In genomic region chr11:81508385-81509233, GRCm38 (mm10) we compare ENCODE assay signal across 11 mouse cellular contexts.
DNase-seq lines count a peak whose midpoint lies in the region; ATAC-seq and TF ChIP-seq lines count a peak whose summit lies in the region.
"Had no signal": no experiment of that assay in that cellular context is flagged by ENCODE, and none has a peak within 500 bp of the region (broad histone marks: within the 10 kb centered on the region; RNA-seq: fewer than 3 reads in every experiment).

No protein-coding gene starts in this region.

- H3K27me3 ChIP-seq in hindbrain, embryonic 15.5 days, result no peaks in the 10 kb centered on the region
- H3K27me3 ChIP-seq in hindbrain, embryonic 11.5 days (ENCODE audit: control insufficient read depth, insufficient read depth, low read length), result no peaks in the 10 kb centered on the region
- H3K27me3 ChIP-seq in Patski, result no peaks in the 10 kb centered on the region
- no peaks in the 10 kb centered on the region for H3K27me3 ChIP-seq in forebrain, postnatal 0 days (ENCODE audit: insufficient read depth, low read length)
- H3K27me3 ChIP-seq: liver, embryonic 13.5 days; stomach, embryonic 15.5 days had no signal

- 0 out of 2 replicates have a peak overlapping the region, but pooled peaks have one; percentile 42 for H3K27ac ChIP-seq in hindbrain, embryonic 15.5 days (replicated peaks)
- H3K27ac ChIP-seq in hindbrain, embryonic 11.5 days (ENCODE audit: low read depth, low read length), result no peak overlapping the region
- H3K27ac ChIP-seq in forebrain, postnatal 0 days (ENCODE audit: low read depth, low read length), result no peak overlapping the region
- no peak overlapping the region for H3K27ac ChIP-seq in gastrocnemius, adult 2 months
- H3K27ac ChIP-seq: heart, embryonic 13.5 days; liver, embryonic 13.5 days; macrophage; stomach, embryonic 15.5 days had no signal

- no peak for ATAC-seq in hindbrain, embryonic 15.5 days (ENCODE audit: low FRiP score, low read depth)
- no peak for ATAC-seq in hindbrain, embryonic 11.5 days (ENCODE audit: low FRiP score)
- ATAC-seq in Patski, result peak; percentile 44
- ATAC-seq in forebrain, postnatal 0 days, result no peak

- intact Hi-C loops in left cerebral cortex, postnatal 25 days (cut with DNase I), result loop anchor here (5.0 kb wide), 1 partner anchor 131 kb away; no protein-coding TSS in a partner anchor
- intact Hi-C loops in gastrocnemius, adult 2 months (cut with DNase I), result no loop called here

- CTCF ChIA-PET in Patski (lab: Charles Lee), result interaction anchor here (0.9 to 1.8 kb wide), 6 partner anchors 8 to 103 kb away, joined by 3 to 7 read pairs (median 3); no protein-coding TSS in a partner anchor

- TF ChIP-seq CTCF in Patski (IDR thresholded peaks at IDR 0.05), result peak; percentile 48
- TF ChIP-seq CTCF in forebrain, postnatal 0 days (IDR thresholded peaks at IDR 0.05; ENCODE audit: low read depth), result peak; percentile 57
- no peak for TF ChIP-seq CTCF in gastrocnemius, adult 2 months (IDR thresholded peaks at IDR 0.05)

- H3K4me3 ChIP-seq in hindbrain, embryonic 15.5 days, result no peak overlapping the region
- no peak overlapping the region for H3K4me3 ChIP-seq in hindbrain, embryonic 11.5 days (ENCODE audit: low read depth, low read length)
- H3K4me3 ChIP-seq in forebrain, postnatal 0 days (ENCODE audit: low read depth, low read length), result no peak overlapping the region
- no peak overlapping the region for H3K4me3 ChIP-seq in gastrocnemius, adult 2 months
- H3K4me3 ChIP-seq: heart, embryonic 13.5 days; liver, embryonic 13.5 days; stomach, embryonic 15.5 days had no signal

- POLR2A ChIA-PET in Patski (lab: Charles Lee), result no interaction called here

- no peaks in the 10 kb centered on the region for H3K36me3 ChIP-seq in hindbrain, embryonic 15.5 days
- no peaks in the 10 kb centered on the region for H3K36me3 ChIP-seq in hindbrain, embryonic 11.5 days (ENCODE audit: control insufficient read depth, insufficient read depth, low read length)
- H3K36me3 ChIP-seq in forebrain, postnatal 0 days (ENCODE audit: insufficient read depth), result no peaks in the 10 kb centered on the region
- H3K36me3 ChIP-seq: heart, embryonic 13.5 days; liver, embryonic 13.5 days; stomach, embryonic 15.5 days had no signal

- no peak overlapping the region for H3K9ac ChIP-seq in hindbrain, embryonic 15.5 days
- no peak overlapping the region for H3K9ac ChIP-seq in hindbrain, embryonic 11.5 days (ENCODE audit: low read depth, low read length)
- no peak overlapping the region for H3K9ac ChIP-seq in forebrain, postnatal 0 days
- H3K9ac ChIP-seq: heart, embryonic 13.5 days; liver, embryonic 13.5 days; stomach, embryonic 15.5 days had no signal

- no peak for DNase-seq in hindbrain, embryonic 11.5 days (ENCODE audit: low spot score)
- peak; percentile 42 to 65 for DNase-seq in left cerebral cortex, postnatal 25 days (ENCODE audit: low spot score in 2 of 2)
- DNase-seq in left cerebral cortex, adult 11 months (ENCODE audit: low spot score), result no peak
- no peak for DNase-seq in Patski (ENCODE audit: low read depth, low spot score)
- peak; percentile 37 for DNase-seq in forebrain, postnatal 0 days
- no peak for DNase-seq in gastrocnemius, adult 2 months
- DNase-seq: liver, embryonic 13.5 days had no signal

- H3K4me2 ChIP-seq in hindbrain, embryonic 15.5 days, result no peak overlapping the region
- H3K4me2 ChIP-seq in hindbrain, embryonic 11.5 days (replicated peaks; ENCODE audit: low read depth, low read length), result no peak overlapping the region
- no peak overlapping the region for H3K4me2 ChIP-seq in forebrain, postnatal 0 days (ENCODE audit: low read depth)
- H3K4me2 ChIP-seq: heart, embryonic 13.5 days; liver, embryonic 13.5 days; stomach, embryonic 15.5 days had no signal

- WGBS in hindbrain, embryonic 15.5 days, result 52% methylated on average over 8 of the region's 8 CpGs
- WGBS in hindbrain, embryonic 11.5 days, result 73% methylated on average over 8 of the region's 8 CpGs
- WGBS in forebrain, postnatal 0 days, result 33% methylated on average over 8 of the region's 8 CpGs

- in situ Hi-C loops in Patski (cut with MboI; ENCODE audit: low pct_unique_long_range_greater_than_20kb), result no loop called here

- H3K4me1 ChIP-seq in hindbrain, embryonic 15.5 days (replicated peaks), result peaks cover 7% of the 10 kb centered on the region; the same call in 1 of the 2 replicates
- H3K4me1 ChIP-seq in hindbrain, embryonic 11.5 days (replicated peaks; ENCODE audit: control insufficient read depth, insufficient read depth, low read length), result no peaks in the 10 kb centered on the region
- H3K4me1 ChIP-seq in forebrain, postnatal 0 days (ENCODE audit: insufficient read depth), result 0 out of 2 replicates have a peak, but pooled peaks cover 3% of the 10 kb centered on the region
- H3K4me1 ChIP-seq: liver, embryonic 13.5 days; stomach, embryonic 15.5 days had no signal

- no peaks in the 10 kb centered on the region for H3K9me3 ChIP-seq in hindbrain, embryonic 15.5 days
- H3K9me3 ChIP-seq in hindbrain, embryonic 11.5 days (ENCODE audit: control insufficient read depth, low read length), result no peaks in the 10 kb centered on the region
- H3K9me3 ChIP-seq in forebrain, postnatal 0 days (ENCODE audit: low read length), result no peaks in the 10 kb centered on the region
- H3K9me3 ChIP-seq: heart, embryonic 13.5 days; liver, embryonic 13.5 days; stomach, embryonic 15.5 days had no signal

Comparison
In these comparisons a context has a peak if more than half of its experiments do, and no peak if none do; other contexts are left out.
1. DNase-seq: peak in left cerebral cortex, postnatal 25 days (2 of 2) and forebrain, postnatal 0 days (single experiment); none in hindbrain, embryonic 11.5 days (single experiment), left cerebral cortex, adult 11 months (single experiment), Patski (single experiment) and gastrocnemius, adult 2 months (single experiment).